Mouse (Mus musculus) forebrain, embryonic 11.5 days (tissue): Measurements from ENCODE around the gene Hrh3. TPM values are rescaled to one million over a fixed set of nuclear protein-coding genes. Genes with fewer than 3 reads are reported as not detected.

Experiments used
- ATAC-seq: fragments of 200-750 bp; cut with Nextera tagmentation; replicated peaks from 2 replicates; pipeline ENCODE4 v1.8.0; 2017; ENCODE audit warnings: moderate TSS enrichment; ENCODE audit not compliant: low FRiP score
- DNase-seq: peaks from one replicate; pipeline ENCODE4 v3.0.0-alpha.2; 2017; ENCODE audit warnings: low spot score
- H3K27ac ChIP-seq: fragments of 300-500 bp; sonication (generic); 2 replicates; pipeline ENCODE4 v1.5.1; 2014; ENCODE audit warnings: low read depth, low read length
- H3K27me3 ChIP-seq: fragments of 300-500 bp; sonication (generic); 2 replicates; pipeline ENCODE4 v1.6.1; 2014; ENCODE audit warnings: mild to moderate bottlenecking, low read length, mixed read lengths; ENCODE audit not compliant: control insufficient read depth, insufficient read depth
- H3K36me3 ChIP-seq: fragments of 300-500 bp; sonication (generic); 2 replicates; pipeline ENCODE4 v1.6.1; 2014; ENCODE audit warnings: mild to moderate bottlenecking, low read length, moderate library complexity, mixed read lengths; ENCODE audit not compliant: control insufficient read depth, insufficient read depth
- H3K4me1 ChIP-seq: fragments of 300-500 bp; sonication (generic); replicated peaks from 2 replicates; pipeline ENCODE4 v1.6.1; 2014; ENCODE audit warnings: low read length, mixed read lengths; ENCODE audit not compliant: control insufficient read depth, insufficient read depth
- H3K4me2 ChIP-seq: fragments of 300-500 bp; sonication (generic); 2 replicates; pipeline ENCODE4 v1.6.1; 2014; ENCODE audit warnings: low read depth, mild to moderate bottlenecking, low read length, moderate library complexity, mixed read lengths; ENCODE audit not compliant: severe bottlenecking
- H3K4me3 ChIP-seq: fragments of 300-500 bp; sonication (generic); 2 replicates; pipeline ENCODE4 v1.5.1; 2014; ENCODE audit warnings: low read depth, low read length
- H3K9ac ChIP-seq: fragments of 300-500 bp; sonication (generic); 2 replicates; pipeline ENCODE4 v1.6.1; 2014; ENCODE audit warnings: low read length
- H3K9me3 ChIP-seq: fragments of 300-500 bp; sonication (generic); 2 replicates; pipeline ENCODE4 v1.6.1; 2016; ENCODE audit warnings: low read length, mixed read lengths; ENCODE audit not compliant: control insufficient read depth
- WGBS: fragments of 180-500 bp; shearing (Covaris S2); extraction: QIAGEN DNeasy Blood & Tissue Kit; methylation state at CpG from one replicate; pipeline ENCODE4 v1.1.7; 2014; 5-methylcytosine and 5-hydroxymethylcytosine counted together
- polyA plus RNA-seq: library from polyadenylated mRNA; unstranded; fragments of >200 nt; fragmentation: Nextera tagmentation; extraction: Ambion mirVana; gene quantifications from 2 replicates; pipeline ENCODE4 v1.2.1, GENCODE M21; 2014

Hrh3 gene
- polyA plus RNA-seq, 1 experiment from 2014 or later = 0.95 TPM

GRCm38 (mm10) chr2:180115279-180115678, 11.0 kb upstream of the Hrh3 start:
- no peak for ATAC-seq
- WGBS = 60% methylated on average over 6 of the region's 6 CpGs
- no peak overlapping the region for H3K9ac ChIP-seq
- no peaks in the 10 kb centered on the region for H3K9me3 ChIP-seq
- peaks cover 21% of the 10 kb centered on the region for H3K4me1 ChIP-seq
- no peak overlapping the region for H3K4me3 ChIP-seq
- H3K27me3 ChIP-seq = no peaks in the 10 kb centered on the region
- no peak for DNase-seq
- no peaks in the 10 kb centered on the region for H3K36me3 ChIP-seq
- H3K27ac ChIP-seq = no peak overlapping the region
- no peak overlapping the region for H3K4me2 ChIP-seq

DNA sequence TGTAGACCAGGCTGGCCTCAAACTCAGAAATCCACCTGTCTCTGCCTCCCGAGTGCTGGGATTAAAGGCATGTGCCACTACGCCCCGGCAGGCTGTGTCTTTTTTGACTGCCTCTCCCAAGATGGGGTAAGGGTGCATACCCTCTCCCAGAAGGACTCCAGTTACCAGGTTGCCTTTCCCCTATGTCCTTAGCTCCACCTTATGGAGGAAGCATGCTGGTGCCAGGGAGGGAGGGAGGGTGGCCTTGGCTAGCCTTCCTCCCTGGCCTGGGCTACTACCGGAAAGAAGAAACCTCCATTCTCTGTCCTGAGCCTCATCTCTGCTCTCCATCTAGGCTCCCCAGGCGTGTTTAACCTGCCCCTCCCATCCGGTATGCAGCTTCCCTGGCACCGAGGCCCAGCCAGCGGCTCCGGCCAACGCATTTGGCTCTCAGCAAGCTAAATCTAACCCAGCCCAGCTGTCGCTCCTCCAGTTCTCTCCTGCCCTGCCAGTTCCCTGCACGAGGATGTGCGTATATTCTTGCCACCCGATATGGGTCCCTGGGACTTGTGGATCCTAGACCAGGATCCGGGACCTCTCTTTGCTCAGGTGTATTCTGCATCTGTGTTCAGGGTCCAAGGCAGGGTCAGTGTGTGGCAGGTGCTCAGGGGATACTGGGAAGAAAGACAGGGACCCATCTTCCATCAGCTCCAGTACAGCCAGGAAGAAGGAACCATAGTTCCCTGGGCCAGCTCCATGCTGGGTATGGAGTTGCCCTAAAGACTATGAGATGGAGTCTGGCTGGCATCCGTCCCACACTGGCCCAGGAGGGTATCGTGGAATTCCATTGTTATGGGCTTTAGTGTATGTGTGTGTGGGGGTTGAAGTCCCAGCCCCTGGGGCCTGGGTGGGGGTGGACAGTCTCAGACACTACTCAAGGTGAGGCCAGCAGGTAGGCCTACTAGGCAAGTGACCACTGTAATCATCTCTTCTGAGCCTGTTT, 9.9 kb upstream of the Hrh3 start:
- Histone ChIP-seq H3K27me3 (no peaks in the 10 kb centered on the region), H3K36me3 (no peaks in the 10 kb centered on the region), H3K4me3 (no peak overlapping the region), H3K9me3 (no peaks in the 10 kb centered on the region), H3K27ac (no peak overlapping the region), H3K9ac (no peak overlapping the region), H3K4me2 (no peak overlapping the region), H3K4me1 (peaks cover 17% of the 10 kb centered on the region)
- DNase-seq (peak; percentile 45), ATAC-seq (no peak)
- WGBS = 71% methylated on average over 17 of the region's 17 CpGs

GRCm38 (mm10) chr2:180108285-180108684, 4.0 kb upstream of the Hrh3 start:
- H3K27me3 ChIP-seq = peaks cover 26% of the 10 kb centered on the region
- no peaks in the 10 kb centered on the region for H3K36me3 ChIP-seq
- H3K27ac ChIP-seq = no peak overlapping the region
- H3K4me1 ChIP-seq = peaks cover 8% of the 10 kb centered on the region; the same call in 1 of the 2 replicates
- no peak for ATAC-seq
- H3K4me3 ChIP-seq = no peak overlapping the region
- no peak overlapping the region for H3K9ac ChIP-seq
- no peaks in the 10 kb centered on the region for H3K9me3 ChIP-seq
- no peak overlapping the region for H3K4me2 ChIP-seq
- peak; percentile 31 for DNase-seq
- WGBS = 72% methylated on average over 6 of the region's 6 CpGs

GRCm38 (mm10) chr2:180107081-180107480, 2.8 kb upstream of the Hrh3 start:
- Histone ChIP-seq H3K4me1 (peaks cover 10% of the 10 kb centered on the region; the same call in 1 of the 2 replicates), H3K9me3 (no peaks in the 10 kb centered on the region), H3K27me3 (peaks cover 38% of the 10 kb centered on the region), H3K27ac (no peak overlapping the region), H3K36me3 (no peaks in the 10 kb centered on the region), H3K4me3 (no peak overlapping the region), H3K9ac (no peak overlapping the region), H3K4me2 (no peak overlapping the region)
- ATAC-seq (no peak), DNase-seq (peak; percentile 49)
- 64% methylated on average over 4 of the region's 4 CpGs for WGBS

GRCm38 (mm10) chr2:180105441-180106190, 1.3 kb upstream of the Hrh3 start:
- no peak for ATAC-seq
- Histone ChIP-seq H3K4me1 (peaks cover 10% of the 10 kb centered on the region; the same call in 1 of the 2 replicates), H3K4me3 (no peak overlapping the region), H3K9me3 (no peaks in the 10 kb centered on the region), H3K27ac (no peak overlapping the region), H3K36me3 (no peaks in the 10 kb centered on the region), H3K9ac (no peak overlapping the region), H3K4me2 (no peak overlapping the region), H3K27me3 (peaks cover 45% of the 10 kb centered on the region)
- WGBS = 28% methylated on average over 8 of the region's 8 CpGs
- peak; percentile 48 for DNase-seq

DNA sequence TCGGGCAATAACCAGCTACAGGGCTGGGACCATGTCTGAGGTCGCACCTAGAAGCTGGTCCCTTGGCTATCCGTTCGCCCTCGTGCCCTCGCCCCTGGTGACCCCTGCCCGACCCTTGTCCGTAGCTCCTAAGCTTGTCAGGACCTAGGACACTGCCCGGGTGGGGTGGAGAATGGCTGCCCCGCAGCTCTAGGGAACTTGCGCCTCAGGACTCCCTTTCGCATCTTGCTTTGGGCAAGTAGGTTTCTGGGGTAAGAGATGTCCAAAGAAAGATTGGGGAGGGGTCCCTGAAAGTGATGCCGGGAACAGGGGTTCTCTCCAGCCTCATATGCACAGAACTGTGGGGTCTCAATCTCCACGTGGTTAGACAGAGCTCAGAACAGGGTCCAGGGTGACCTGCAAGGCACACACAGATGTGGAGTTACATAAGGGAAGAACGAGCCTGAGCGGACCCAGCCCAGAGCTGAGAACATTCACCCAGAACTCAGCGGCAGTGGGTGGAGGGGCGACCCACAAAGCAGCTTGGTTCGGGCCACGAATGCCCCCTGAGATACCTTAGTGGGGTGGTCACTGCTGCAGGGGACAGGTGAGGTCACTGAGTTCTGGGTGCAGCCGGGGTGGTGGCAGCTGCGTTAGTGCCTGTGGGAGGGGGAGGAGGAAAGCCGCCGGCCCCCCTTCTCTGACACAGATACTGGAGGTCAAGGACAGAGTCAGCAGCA, 530 bp upstream of the Hrh3 start:
- Histone ChIP-seq H3K27ac (no peak overlapping the region), H3K9ac (no peak overlapping the region), H3K4me1 (peaks cover 12% of the 10 kb centered on the region; the same call in 1 of the 2 replicates), H3K4me3 (peak overlapping the region; percentile 45), H3K4me2 (peak overlapping the region; percentile 81), H3K36me3 (no peaks in the 10 kb centered on the region), H3K27me3 (peaks cover 51% of the 10 kb centered on the region), H3K9me3 (no peaks in the 10 kb centered on the region)
- ATAC-seq = no peak
- no peak for DNase-seq
- WGBS = 8% methylated on average over 24 of the region's 24 CpGs

GRCm38 (mm10) chr2:180103151-180103977, 924 bp downstream of the Hrh3 start:
- DNase-seq (no peak), ATAC-seq (no peak)
- Histone ChIP-seq H3K4me3 (peak overlapping the region; percentile 45), H3K27ac (no peak overlapping the region), H3K36me3 (no peaks in the 10 kb centered on the region), H3K4me1 (peaks cover 15% of the 10 kb centered on the region; the same call in 1 of the 2 replicates), H3K27me3 (peaks cover 52% of the 10 kb centered on the region), H3K9me3 (no peaks in the 10 kb centered on the region), H3K9ac (peak overlapping the region; percentile 59), H3K4me2 (peak overlapping the region; percentile 81)
- 1% methylated on average over 51 of the region's 57 CpGs for WGBS
